Mouse (Mus musculus) fibroblast of lung, adult 2 months (primary cell): Measurements from ENCODE around the gene Slc35a1.
"Not testable (repeated sequence)": the region's sequence is repeated elsewhere in the genome, so short reads cannot be mapped to it uniquely, and the experiment has no call there.

Experiments
- DNase-seq: peaks from one replicate; pipeline ENCODE4 v3.0.0-alpha.2; 2011; ENCODE audit warnings: low read depth

Slc35a1 gene

GRCm38 (mm10) chr4:34686874-34687567, at the start of gene Slc35a1:
TSS of gene Slc35a1 (minus strand) at chr4:34687438.
- peak; percentile 61 for DNase-seq

- DNase-seq = no peak
These were observed 47.2 kb upstream of the Slc35a1 start for GRCm38 (mm10) chr4:34734461-34734860.

- not testable (repeated sequence) for DNase-seq
These were observed 46.2 kb upstream of the Slc35a1 start for GRCm38 (mm10) chr4:34733415-34733814.

GRCm38 (mm10) chr4:34729851-34730341, 42.7 kb upstream of the Slc35a1 start, which contains the start of gene Cfap206:
TSS of gene Cfap206 (minus strand) at chr4:34730206.
- no peak for DNase-seq

GRCm38 (mm10) chr4:34725710-34726109, 38.5 kb upstream of the Slc35a1 start:
- DNase-seq = not testable (repeated sequence)

GRCm38 (mm10) chr4:34724306-34724705, 37.1 kb upstream of the Slc35a1 start:
- no peak for DNase-seq

GRCm38 (mm10) chr4:34723186-34723585, 35.9 kb upstream of the Slc35a1 start:
- no peak for DNase-seq

- DNase-seq = no peak
These were observed 33.1 kb upstream of the Slc35a1 start for GRCm38 (mm10) chr4:34720127-34720895.

GRCm38 (mm10) chr4:34719421-34719820, 32.2 kb upstream of the Slc35a1 start:
- no peak for DNase-seq

- DNase-seq = no peak
These were observed 27.8 kb upstream of the Slc35a1 start for GRCm38 (mm10) chr4:34715062-34715461.

- no peak for DNase-seq
These were observed 20.9 kb upstream of the Slc35a1 start for GRCm38 (mm10) chr4:34708127-34708526.

- no peak for DNase-seq
These were observed 20.0 kb upstream of the Slc35a1 start for GRCm38 (mm10) chr4:34707248-34707647.

- no peak for DNase-seq
These were observed 15.8 kb upstream of the Slc35a1 start for GRCm38 (mm10) chr4:34703029-34703428.

- DNase-seq = no peak
These were observed 15.0 kb upstream of the Slc35a1 start for GRCm38 (mm10) chr4:34702231-34702630.

GRCm38 (mm10) chr4:34701528-34701927, 14.3 kb upstream of the Slc35a1 start:
- DNase-seq = no peak

- no peak for DNase-seq
These were observed 783 bp upstream of the Slc35a1 start for GRCm38 (mm10) chr4:34688021-34688420.

- DNase-seq = no peak
These were observed 6.7 kb downstream of the Slc35a1 start for GRCm38 (mm10) chr4:34680530-34680929.

- no peak for DNase-seq
These were observed 13.5 kb downstream of the Slc35a1 start for GRCm38 (mm10) chr4:34673721-34674120.

- DNase-seq = no peak
These were observed 19.3 kb downstream of the Slc35a1 start for GRCm38 (mm10) chr4:34667923-34668322.

GRCm38 (mm10) chr4:34661927-34662326, 25.3 kb downstream of the Slc35a1 start:
- DNase-seq = no peak

GRCm38 (mm10) chr4:34661514-34661913, 25.7 kb downstream of the Slc35a1 start:
- no peak for DNase-seq

GRCm38 (mm10) chr4:34659012-34659411, 28.2 kb downstream of the Slc35a1 start:
- no peak for DNase-seq

GRCm38 (mm10) chr4:34656101-34656500, 31.1 kb downstream of the Slc35a1 start:
- DNase-seq = no peak
